Mouse (Mus musculus) splenic B cell, adult 2 months (primary cell): ENCODE data around the gene Hist2h4.
"Not testable (repeated sequence)": the region's sequence is repeated elsewhere in the genome, so short reads cannot be mapped to it uniquely, and the experiment has no call there.

ENCODE experiments used
- DNase-seq: peaks from one replicate; pipeline ENCODE4 v3.0.0-alpha.2; 2011; ENCODE audit warnings: low read depth, low spot score
- H3K27me3 ChIP-seq: 2 replicates; pipeline ENCODE4 v1.6.1; 2012; ENCODE audit warnings: mild to moderate bottlenecking, low read length, moderate library complexity, mixed read lengths; ENCODE audit not compliant: control insufficient read depth, poor library complexity, insufficient read depth, severe bottlenecking
- H3K36me3 ChIP-seq: 2 replicates; pipeline ENCODE4 v1.6.1; 2012; ENCODE audit warnings: mild to moderate bottlenecking, low read length, moderate library complexity, mixed read lengths; ENCODE audit not compliant: control insufficient read depth, poor library complexity, insufficient read depth, severe bottlenecking

Gene Hist2h4

DNA sequence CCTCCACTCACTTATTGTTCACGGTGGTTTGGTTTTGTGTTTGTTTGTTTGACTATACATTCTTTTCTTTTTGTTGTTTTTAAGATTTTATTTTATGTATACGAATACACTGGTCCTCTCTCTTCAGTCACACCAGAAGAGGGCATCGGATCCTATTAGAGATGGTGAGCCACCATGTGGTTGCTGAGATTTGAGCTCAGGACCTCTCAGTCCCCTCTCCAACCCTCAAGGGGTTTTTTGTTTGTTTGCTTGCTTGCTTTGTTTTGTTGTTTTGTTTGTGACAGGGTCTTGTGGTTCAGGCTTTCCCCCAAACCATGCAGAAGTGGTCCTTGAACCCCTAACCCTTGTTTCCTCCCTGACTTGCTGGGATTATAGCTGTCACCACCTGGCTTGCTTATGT is 1.5 kb downstream of the Hist2h4 start:
- Histone ChIP-seq H3K36me3 (no peaks in the 10 kb centered on the region), H3K27me3 (no peaks in the 10 kb centered on the region)
- DNase-seq: peak; percentile 36

DNA sequence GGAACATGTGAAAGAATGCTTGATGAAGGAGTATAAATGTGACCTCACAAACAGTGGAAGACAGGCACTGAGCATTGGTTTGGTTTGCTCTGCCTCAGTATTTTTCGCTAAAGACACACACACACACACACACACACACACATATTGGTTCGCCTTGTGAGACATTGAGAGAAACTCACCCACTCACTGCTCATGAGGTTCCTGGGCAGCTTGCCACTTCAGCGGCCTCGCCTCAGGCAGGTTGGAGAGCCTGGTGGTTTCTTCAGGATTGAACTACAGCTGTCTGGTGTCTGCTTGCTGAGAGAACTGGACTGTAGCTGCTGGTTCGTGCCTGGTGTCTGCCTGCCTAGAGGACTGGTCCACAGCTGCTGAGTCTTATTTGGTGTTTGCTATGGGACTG is 2.9 kb downstream of the Hist2h4 start:
- Histone ChIP-seq H3K36me3 (no peaks in the 10 kb centered on the region), H3K27me3 (no peaks in the 10 kb centered on the region)
- no peak for DNase-seq

DNA sequence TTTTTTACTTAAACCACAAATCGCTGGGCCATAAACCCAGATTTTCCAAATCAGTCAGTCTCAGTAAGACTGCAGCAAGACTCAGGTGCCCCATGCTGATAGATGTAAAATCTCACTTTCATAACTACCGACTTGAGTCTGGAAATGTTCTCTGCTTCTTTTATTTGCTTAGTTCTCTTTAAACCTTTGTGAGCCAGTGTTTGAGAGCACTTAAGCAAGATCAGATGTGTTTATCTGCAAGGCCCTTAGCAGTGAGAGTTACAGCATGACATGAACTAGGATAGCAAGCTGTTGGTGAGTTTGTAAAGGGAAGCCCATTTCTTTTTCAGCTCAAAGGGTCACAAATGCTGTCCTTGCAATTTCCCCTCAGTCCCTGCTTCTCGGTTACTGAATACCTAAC is 5.9 kb downstream of the Hist2h4 start:
- DNase-seq: no peak
- no peaks in the 10 kb centered on the region for H3K36me3 ChIP-seq
- H3K27me3 ChIP-seq: no peaks in the 10 kb centered on the region

DNA sequence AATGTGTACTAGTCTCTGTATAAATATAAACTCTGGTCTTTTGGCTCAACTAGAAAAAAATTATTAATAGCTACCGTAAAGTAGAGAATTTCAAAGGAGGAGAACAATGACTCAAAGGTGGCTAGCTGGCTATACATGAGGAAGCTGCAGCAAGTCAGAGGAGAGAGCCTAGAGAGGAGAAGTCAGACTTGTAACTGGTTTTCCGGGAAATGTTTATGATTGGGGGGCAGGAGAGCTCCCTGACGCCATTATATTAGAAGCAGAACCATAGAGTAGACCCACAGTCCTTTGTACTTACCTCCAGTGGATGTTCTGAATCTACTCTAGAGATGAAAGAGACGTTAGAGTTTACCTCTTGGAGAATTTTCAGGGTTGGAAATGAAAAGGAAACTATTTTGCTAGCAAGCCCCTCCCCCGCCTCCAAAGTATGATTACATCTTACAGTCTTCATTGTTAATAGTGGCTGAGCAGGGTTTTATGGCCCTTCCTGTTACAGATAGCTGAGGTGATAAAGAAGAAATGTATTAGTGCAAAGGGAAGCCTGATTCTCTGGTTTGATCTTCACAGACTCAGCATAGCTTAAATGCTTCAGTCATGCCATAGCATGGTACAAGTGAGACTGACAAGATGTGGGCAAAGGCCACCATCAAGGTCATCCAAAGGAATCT is 7.1 kb downstream of the Hist2h4 start:
- Histone ChIP-seq H3K36me3 (no peaks in the 10 kb centered on the region), H3K27me3 (no peaks in the 10 kb centered on the region)
- no peak for DNase-seq

DNA sequence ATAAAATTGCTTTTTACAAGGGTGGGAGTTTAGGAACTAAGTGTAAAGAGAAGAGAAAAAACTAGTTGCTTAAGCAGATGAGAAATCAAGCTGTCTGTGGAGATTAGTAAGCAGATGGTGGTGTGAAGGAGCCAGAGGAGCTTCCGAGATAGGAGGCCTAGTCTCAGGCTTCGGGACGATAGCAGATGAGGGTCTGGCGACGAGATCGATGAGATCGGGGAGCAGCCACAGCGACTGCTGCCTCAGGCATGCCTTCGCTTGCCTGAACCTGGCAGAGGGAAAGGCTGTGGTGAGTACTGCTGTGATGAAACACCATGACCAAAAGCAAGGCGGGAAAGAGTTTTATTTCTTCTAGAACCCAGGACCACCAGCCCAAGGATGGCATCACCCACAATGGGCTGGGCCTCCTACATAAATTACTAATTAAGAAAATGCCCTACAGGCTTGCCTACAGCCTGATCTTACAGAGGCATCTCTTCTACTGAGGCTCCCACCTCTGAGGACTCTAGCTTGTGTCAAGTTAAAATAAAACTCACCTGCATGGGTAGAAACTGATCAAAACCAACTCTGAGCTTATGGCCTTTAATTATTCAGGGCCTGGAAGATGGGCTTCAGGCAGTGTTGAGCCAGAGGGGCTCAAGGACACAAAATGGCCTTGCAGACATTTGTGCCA is 8.3 kb downstream of the Hist2h4 start:
- DNase-seq: no peak
- Histone ChIP-seq H3K36me3 (no peaks in the 10 kb centered on the region), H3K27me3 (no peaks in the 10 kb centered on the region)

DNA sequence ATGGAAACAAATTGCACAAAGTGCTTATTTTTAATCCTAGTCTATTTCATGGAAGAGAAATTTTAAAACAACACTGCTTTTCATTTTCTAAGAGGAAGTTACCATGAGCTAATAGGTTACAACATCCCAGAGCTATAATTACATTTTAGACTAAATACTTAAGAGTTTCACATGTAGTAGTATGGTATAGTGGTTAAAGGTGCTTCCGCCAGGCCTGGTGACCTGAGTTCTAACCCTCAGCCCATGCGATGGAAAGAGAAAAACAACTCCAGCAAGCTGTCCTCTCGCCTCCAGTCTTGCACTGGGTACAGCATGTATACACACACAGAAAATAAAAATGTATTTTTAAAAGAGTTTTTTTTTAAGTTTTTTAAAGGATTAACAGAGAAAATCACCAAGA is 11.3 kb downstream of the Hist2h4 start:
- peak; percentile 56 for DNase-seq
- H3K27me3 ChIP-seq: no peaks in the 10 kb centered on the region
- no peaks in the 10 kb centered on the region for H3K36me3 ChIP-seq

DNA sequence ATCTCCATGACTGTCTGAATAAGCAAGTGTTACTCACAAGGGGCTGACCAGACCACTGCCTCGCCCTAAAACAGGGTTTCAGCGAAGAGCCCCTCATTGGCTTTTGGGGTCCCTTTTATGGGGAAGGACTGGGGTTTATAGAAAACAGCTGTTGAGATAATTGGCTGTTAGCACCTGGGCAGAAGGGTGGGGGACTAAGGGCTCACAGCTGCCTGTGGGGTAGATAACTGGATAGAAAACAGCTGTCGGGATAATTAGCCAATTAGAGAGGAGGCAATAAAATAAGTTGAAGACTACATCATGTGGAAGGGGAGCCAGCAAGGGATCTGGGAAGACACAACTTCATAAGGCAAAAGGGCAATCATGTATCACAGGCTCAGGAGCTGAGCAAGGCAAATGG is 12.2 kb downstream of the Hist2h4 start:
- H3K27me3 ChIP-seq: no peaks in the 10 kb centered on the region
- no peaks in the 10 kb centered on the region for H3K36me3 ChIP-seq
- DNase-seq: no peak

DNA sequence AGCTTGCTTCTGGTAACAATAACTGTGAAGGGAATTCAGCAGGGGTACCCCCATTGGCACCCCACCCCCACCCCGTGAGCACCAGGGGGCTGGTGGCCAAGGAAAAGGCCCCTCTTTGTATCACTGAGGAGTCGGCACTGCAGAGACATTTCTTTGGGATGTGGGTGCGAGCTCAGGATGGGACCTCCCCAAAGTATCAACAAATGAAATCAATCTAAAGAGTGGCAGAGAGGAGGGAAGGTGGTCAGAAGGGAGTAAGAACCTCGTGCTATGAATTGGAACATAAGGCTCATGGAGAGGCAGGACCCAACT is 14.1 kb downstream of the Hist2h4 start:
- no peaks in the 10 kb centered on the region for H3K36me3 ChIP-seq
- H3K27me3 ChIP-seq: no peaks in the 10 kb centered on the region
- DNase-seq: no peak

DNA sequence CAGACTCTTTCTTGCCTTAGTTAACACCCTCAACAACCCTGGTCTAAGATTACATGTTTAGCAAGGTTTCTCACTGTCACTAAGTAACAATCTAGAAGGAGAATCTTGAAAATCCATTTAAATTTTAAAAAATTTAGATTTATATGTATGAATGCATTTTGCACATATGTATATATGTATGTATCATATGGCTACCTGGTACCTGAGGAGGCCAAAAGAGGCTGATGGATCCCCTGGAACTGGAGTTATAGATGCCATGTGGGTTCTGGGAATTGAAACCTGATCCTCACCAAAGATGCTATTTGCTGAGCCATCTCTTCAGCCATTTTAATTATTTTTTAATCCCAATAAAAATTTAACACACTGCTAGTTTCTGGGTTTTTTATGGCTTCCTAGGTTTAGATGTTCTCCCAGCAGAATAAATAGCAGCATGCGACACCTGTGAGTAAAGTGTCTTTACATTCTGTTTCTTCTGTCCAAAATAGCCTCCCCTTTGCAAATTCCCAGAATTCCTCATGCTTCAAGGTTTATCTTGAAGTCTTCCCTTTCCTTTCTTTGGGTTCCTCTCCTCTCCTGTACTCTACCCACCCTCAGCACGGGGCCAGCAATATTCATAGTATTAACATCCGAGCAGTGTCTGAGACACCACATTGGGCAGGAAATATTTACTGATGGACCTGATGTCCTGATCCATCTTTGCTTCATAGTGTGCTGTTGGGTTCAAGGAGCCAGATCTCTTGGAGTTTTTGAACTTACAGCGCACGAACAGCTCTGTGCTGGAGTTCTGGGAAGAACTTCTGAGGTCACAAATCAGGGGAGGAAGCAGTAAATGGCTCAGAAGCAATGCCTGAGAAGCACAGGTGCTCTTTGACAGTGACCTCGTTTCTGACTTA is 14.7 kb downstream of the Hist2h4 start:
- no peak for DNase-seq
- Histone ChIP-seq H3K36me3 (no peaks in the 10 kb centered on the region; the same call in 1 of the 2 replicates), H3K27me3 (no peaks in the 10 kb centered on the region)

DNA sequence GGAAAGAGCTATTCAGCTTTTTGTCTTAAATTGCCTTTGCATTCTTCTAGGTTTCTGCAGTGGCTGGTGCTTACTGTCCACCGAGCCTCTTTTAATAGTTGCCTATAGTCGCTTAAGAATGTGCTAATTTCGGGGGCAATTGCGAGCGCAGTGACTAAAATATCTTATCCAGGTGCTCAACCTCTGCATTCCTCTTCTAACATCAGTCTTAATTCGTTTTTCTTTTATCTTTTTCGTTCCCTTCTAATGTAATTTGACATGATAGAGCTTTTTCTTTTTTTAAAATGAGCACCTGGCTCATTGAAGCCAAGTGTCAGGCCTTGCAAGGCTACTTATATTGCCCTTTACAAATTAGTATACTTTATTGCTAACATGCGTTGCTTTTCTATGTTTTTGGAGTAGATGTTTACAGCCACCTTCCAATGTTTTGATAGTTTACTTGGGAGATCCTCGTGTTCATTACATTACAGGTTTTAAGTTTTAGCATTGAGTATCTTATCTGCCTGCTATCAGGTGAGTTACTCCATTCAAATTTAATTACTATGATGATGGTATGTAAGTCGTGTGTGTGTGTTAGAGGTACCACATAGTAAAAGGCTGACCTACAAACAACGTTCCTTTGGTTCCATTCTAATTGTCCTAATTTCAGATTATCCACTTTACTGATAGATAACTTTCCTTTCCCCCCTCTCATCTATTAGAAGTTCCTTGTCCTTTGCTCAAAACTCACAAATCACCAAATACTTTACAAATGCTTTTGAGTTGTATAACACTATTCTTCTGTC is 15.6 kb downstream of the Hist2h4 start:
- no peaks in the 10 kb centered on the region; the same call in 1 of the 2 replicates for H3K36me3 ChIP-seq
- DNase-seq: no peak

DNA sequence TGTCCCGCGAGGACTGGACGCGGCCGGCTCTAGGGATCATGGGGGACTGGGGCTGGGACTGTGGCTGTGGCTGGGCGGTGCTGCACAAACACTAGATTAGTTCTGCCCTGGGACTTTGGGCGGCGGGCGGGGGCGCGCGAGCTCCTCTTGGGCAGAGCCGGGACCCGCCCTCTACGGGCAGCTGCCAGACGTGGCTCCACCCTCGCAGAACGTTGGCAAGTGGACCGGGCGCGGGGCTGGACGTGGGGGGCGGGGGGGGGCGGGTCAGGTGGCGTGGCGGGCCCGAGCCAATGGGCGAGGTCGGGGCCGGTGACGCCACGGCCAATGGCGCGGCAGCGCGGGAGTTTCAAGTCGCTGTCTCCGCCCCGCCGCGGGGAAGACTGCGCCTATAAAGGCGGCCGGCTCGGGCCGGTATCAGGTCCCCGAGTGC is 16.7 kb downstream of the Hist2h4 start, which contains the start of gene Hist2h3c1:
Gene Hist2h3c1 (plus strand): TSS at position 259 of the 430 bp plus-strand sequence.
- H3K36me3 ChIP-seq: not testable (repeated sequence)

More for the DNA sequence above, 15.6 kb downstream of the Hist2h4 start:
- H3K27me3 ChIP-seq: no peaks in the 10 kb centered on the region

DNA sequence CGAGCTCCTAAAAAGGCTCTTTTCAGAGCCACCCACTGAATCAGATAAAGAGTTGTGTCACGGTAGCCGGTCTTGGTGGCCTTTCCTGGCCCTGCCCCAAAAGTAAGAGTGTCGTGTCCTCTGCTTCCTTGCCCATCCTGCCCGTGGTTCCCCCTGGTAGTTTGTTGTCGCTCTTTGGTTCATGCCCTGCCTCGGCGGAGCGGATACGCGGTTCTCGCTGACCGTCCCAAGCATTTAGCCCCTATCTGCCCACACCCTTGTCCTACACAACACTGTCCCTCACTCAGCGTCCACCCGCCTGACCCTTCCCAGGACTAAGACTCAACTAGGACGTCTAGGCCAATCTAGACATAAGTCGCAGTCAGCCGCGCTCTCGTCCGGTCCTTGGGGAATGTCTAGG is 17.1 kb downstream of the Hist2h4 start:
- not testable (repeated sequence) for DNase-seq, H3K36me3 ChIP-seq, H3K27me3 ChIP-seq

More for the DNA sequence above, 16.7 kb downstream of the Hist2h4 start, which contains the start of gene Hist2h3c1:
- DNase-seq, H3K27me3 ChIP-seq: not testable (repeated sequence)

DNA sequence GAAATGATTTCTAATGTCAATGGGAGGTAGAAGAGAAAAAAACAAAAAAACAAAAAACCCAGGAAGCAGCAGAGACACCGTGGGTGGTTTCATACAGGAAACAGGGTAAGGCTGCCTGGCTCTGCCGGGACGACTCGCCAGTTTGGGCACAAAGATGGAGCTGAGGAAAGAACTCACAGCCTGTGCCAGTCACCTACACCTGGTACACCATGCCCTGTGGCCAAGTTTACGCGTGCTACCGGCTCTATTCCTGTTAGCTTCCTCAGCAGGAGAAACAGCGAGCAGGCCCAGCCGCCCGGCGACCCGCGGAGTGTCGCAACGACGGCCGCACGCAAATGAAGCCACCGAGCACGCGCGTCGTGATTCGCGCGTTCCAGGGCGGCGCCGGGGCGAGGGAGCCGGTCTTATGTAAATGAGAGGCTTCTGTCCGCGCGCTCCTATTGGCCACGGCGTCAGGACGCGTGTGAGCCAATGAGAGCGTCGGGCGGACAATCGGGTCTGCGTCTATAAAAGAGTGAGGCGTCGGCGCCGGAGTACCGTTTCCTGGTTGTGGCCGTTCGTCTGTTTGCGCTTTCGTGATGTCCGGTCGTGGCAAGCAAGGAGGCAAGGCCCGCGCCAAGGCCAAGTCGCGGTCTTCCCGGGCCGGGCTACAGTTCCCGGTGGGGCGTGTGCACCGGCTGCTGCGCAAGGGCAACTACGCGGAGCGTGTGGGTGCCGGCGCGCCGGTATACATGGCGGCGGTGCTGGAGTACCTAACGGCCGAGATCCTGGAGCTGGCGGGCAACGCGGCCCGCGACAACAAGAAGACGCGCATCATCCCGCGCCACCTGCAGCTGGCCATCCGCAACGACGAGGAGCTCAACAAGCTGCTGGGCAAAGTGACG is 17.9 kb downstream of the Hist2h4 start, which contains the start of gene Hist2h2aa1:
Gene Hist2h2aa1 (plus strand): TSS at position 495 of the 884 bp plus-strand sequence.
- H3K27me3 ChIP-seq, H3K36me3 ChIP-seq: not testable (repeated sequence)
- DNase-seq: peak; percentile 86
